Mouse (Mus musculus) ES-E14 (cell line): ENCODE measurements around the gene A930009A15Rik.

Experiments used
- CHD2 ChIP-seq: IDR thresholded peaks from 2 replicates; pipeline ENCODE4 v1.6.1; 2014; ENCODE audit warnings: mild to moderate bottlenecking, low read depth, low read length, inconsistent platforms
- ZC3H11A ChIP-seq: IDR thresholded peaks from 2 replicates; pipeline ENCODE4 v1.6.1; 2012; ENCODE audit warnings: low read depth, mild to moderate bottlenecking, inconsistent platforms, low read length, borderline replicate concordance

- TF ChIP-seq ZC3H11A = no peak
- TF ChIP-seq CHD2 = no peak
These were observed 13.3 kb downstream of the A930009A15Rik start for GRCm38 (mm10) chr10:115583071-115583470.
